Mouse (Mus musculus) embryo, embryonic 11 days (tissue): ENCODE measurements around the gene Fgd2.
A peak's percentile ranks its signal among the peaks of the same experiment; 100 is the strongest.
"Not testable (repeated sequence)": the region's sequence is repeated elsewhere in the genome, so short reads cannot be mapped to it uniquely, and the experiment has no call there.

ENCODE experiments used
- DNase-seq: peaks from one replicate; pipeline ENCODE4 v3.0.0-alpha.2; 2015

Gene Fgd2

DNA sequence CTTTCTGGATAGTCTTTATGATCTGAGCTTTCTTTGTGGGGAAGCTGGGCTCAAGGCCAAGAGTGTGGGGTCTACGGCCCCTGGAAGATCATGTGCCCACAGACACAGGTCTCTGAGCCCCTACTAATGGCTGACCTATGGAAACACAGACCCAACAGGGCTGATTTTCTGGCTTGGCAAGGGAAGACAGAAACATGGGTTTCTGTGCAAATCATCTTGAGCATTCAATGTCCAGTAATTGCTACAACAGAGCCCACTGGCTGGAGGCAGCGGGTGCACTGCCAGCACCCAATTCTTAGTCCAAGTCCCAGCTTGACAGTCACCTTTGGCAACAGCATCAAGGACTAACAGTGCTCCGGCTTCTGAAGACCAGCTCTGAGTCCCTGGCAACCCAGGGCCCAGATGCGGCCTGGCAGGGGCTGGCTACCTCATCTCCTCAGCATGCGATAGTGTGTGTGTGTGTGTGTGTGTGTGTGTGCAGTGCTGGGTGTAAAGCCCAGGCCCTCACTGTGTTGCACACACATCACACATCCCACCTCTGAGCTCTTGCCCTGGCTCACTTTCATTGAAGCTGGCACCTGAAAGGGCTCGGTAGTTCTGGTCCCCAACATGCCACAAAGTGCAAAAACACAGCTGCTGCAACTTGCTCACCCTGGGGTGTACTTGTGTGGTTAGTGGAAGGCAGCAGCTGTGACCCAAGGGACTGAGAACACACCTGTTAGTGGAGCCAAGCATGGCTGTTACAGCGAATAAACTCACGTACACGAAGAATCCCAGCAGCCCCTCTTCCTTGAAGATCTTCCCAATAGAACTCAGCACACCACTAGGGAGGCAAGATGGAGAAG, 22.5 kb upstream of the Fgd2 start:
- no peak for DNase-seq

DNA sequence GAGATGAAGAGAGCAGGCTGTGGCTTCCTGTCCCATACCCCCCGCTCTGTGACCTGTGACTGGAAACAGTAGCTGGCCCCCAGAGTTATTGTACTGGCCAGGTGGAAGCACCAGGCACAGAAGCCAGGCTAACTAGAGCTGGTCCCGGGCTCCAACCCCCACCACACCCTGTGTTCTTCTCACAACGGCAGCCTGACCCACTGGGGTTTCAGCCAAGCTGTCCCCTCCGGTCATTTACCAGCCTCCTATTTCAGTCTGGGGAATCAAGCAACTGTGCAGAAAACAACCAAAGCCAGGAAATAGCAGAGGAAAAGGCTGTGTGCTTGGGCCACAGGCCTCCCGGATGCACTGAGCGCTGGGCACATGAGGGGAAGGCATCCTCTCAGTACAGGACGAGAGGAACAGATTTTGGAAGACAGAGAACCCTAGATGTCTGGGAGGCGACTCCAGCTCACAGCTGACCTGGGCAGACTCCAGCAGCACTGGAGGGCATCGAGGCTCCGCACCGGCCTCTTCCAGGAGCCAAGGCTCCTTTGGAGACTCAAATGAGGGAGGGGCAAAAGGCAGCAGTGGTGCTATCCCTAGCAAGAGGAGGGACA, 21.4 kb upstream of the Fgd2 start:
- no peak for DNase-seq

DNA sequence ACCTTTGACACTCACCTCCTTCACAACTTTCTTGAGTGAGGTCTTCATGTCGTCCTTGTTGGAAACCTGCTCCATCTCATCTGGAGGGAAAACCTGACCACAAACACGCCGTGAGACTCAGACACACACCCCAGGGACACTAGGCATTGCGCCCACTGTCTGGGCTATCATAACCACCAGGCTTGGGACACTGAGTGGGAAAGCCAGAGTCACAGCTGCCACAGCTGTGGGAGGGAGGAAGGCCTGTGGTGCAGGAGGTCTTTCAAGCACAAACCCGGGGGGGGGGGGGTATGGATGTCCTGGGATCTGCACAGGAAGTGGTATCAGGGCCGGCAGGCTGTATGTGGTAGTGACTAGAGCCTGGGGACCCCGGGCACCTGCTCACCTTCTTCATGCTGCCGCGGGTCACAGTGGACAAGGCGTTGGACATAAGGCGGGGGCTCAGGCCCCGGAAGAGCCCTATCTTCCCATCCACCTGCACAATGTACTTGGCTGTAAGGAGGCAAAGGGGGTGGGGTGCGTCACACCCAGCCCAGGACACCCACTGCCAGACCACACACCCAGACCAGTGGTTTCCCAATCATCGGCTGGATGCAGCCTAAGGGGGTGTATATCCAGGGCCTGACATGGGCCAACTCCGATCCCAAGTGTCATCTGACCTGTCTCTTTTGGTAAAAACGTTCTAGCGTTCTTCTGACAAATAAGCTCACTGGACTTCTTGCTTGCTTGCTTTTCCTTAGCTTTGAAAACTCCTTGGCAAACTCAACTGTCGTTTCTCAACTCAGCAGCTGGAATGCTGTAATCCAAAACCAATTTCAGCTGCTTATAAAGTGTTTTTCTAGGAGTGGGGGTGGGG, 20.1 kb upstream of the Fgd2 start:
- no peak for DNase-seq

DNA sequence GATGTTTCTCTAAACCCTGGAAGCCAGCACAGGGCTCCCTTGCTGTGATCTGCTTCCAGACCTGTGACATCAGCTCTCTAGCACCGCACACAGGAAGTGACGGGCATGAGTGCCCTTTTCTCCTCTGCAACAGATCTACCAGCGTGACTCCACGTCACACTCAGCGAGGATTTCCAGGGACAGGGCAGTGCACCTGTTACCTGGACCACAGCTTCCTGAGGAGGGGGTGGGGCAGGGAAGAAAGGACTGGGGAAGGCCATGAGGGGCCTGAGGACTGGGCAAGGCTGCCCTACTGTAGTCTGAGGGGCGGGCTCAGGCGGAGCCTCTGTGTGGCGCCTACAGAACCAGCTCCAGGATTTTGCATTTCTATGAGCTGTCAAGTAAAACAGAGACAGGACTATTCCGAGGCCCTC, 19.1 kb upstream of the Fgd2 start:
- peak; percentile 44 for DNase-seq

DNA sequence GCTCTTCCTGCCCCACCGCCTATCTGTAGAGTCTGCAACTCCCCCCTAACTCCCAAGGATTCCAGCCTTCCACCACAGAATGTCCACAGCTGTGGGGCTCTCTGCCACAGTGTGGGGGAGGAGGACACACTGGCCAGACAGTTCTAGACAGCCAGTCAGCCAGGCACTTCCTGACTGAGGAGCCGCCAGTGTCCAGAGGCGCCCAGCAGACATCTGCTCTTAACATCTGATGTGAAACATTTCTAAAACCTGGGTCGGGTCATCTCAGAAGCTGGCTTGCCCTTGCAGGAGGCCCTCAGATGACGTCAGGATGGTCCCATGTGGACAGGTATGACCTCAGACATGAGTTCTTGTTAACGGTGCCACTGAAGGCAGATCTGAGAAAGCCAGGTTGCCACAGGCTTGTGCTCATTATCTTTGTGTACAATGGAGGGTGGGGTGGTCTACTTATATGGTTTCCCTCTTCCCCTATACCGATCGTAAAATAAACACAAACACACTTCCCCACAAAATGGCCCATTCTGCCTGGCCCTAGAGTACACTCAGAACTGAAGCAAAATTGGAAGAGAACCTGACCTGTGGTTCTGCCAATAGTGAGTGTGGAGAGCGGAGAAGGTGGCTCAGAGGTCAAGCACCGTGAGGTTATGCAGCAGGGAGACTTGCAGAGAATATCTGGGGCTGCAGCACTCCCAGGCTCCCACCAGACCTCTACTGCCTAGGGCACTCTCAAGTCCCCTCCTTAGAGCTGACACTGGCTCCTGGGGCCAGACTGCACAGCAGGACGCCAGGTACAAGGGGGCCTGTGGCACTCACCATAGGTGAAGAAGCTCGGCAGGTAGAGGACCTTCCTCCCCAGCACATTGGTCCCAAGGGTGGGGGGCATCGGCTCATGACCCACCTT, 18.5 kb upstream of the Fgd2 start:
- peak; percentile 56 for DNase-seq

DNA sequence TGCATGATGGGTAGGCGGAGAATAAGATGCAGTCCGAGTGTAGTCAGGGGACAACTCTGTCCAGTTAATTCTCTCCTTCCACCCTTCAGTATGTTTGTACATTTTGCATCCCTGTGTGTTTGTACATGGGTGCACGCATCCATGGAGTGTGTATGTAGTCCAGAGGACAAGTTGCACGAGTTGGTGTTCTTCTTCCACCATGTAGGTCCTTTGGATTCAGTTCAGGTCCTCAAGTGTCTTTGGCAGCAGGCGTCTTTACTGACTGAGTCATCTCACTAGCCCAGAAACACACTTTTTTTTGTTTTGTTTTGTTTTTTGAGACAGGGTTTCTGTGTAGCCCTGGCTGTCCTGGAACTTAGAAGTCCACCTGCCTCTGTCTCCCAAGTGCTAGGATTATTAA, 17.5 kb upstream of the Fgd2 start:
- DNase-seq = no peak

DNA sequence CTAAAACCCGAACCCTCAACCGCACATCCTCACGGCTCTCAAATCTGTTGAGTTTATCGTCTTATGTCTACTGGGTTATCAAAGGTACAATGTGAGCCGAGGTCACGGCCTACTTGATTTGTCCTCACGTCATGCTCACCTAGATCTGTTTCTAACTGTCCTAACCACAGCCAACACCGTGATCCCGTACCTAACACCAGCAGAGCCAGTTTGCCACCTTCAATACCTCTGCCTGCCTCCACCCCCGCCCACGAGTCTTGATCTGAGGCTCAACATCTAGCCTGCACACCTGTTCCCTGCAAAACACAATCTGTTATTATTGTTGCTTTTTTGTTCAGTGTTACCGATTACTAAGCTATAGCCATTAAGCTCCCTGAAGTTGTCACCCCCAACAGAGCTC, 15.4 kb upstream of the Fgd2 start:
- no peak for DNase-seq

DNA sequence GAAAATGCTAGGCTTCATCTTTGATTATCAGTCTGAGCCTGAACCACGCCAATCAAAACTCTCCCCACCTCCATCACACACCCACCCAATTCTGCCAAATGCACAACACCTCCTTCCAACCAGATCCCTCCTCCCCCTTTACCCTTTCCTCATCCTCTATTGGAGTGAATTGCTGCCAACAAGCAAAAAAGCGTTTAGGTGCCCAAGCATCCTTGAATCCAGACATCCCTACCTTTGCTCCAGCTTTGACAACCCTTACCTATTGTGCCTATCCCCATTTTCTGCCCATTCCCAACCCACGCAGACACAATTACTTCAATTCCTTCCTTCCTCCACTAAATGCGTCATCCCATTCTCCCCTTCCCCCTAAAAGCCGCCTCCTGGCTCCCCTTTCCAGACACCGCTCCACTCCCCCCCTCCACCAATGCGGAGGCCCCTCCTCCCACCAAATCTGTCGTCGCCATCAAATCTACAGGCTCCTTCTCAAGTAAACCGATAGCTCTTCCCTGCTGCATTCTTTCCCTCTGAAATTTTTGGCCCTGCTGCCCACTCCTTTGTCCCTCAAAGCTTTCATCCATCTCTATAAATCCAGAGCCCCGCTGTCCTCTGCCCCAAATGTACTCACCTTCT, 14.1 kb upstream of the Fgd2 start:
- peak; percentile 69 for DNase-seq

DNA sequence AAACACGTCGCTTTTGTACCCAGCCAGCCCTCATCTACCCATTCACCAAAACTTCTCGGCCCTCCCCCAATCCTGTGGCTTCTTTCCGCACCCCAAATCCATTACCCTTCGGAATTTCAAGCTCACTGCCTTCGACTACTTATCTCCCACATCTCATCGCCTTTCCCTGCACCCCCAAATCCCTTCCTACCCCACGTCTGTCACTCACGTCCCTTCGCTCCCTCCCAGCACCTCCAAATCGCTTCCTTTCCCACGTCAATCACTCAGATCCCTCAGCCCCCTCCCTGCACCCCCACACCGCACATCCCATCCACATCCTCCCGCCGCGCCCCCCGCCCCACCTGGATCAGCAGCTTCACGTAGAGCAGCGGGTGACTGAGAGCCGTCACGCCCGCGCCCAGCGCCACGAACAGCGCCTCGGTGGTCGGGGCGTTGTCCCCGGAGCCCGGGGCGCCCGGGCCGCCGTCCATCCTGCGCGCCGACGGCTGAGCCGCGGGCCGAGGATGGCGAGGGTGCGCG, 13.5 kb upstream of the Fgd2 start:
- no peak for DNase-seq

DNA sequence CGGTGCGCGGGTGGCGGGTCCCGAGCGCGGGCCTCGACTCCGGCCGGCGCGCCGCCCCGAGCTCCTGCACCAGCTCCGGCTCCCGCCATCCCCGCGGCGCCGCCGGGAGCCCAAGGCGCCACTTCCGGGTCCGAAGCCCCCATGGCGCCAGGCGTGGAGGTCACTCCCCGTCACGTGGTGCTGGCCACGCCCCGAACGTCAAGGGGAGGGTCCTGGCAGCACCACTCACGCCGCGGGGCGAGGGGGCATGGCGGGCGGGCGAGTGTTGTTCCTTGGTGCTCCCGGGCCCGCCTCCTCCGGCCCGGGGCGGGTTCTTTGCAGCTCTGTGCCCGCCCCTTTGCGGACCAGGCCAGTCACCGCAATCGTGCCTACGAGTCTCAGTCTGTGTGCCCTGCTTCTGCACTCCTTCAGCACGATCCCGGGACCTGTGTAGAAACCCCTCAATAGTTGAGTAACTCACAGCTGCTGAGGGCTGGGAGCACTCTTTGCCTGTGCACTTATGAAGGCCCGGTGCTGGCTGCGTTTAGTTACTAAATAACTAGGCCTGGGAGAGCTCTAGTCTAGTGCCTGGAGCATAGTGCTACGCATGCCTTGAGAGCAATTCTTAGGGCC, 13.0 kb upstream of the Fgd2 start, which contains the start of gene Mtch1:
TSS of gene Mtch1 (minus strand) at position 290 of the 612 bp plus-strand sequence.
- peak; percentile 100 for DNase-seq

DNA sequence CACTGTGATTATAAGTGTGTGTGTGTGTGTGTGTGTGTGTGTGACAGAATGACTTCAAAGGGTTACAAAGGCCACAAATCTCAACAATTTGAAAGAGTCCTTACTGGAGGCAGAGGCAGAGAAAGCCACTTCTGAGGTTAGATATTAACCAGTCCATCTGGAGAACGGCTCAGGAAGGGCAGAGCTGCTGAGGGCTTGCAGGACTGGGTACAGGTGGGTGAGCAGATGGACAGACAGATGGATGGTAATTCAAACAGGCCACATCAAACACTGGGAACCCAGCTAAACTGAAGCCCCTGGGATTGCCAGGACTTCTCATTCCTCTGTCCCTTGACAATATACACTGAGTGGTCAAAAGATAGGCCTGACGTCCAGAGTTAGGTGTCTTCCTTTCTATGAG, 11.7 kb upstream of the Fgd2 start:
- no peak for DNase-seq

DNA sequence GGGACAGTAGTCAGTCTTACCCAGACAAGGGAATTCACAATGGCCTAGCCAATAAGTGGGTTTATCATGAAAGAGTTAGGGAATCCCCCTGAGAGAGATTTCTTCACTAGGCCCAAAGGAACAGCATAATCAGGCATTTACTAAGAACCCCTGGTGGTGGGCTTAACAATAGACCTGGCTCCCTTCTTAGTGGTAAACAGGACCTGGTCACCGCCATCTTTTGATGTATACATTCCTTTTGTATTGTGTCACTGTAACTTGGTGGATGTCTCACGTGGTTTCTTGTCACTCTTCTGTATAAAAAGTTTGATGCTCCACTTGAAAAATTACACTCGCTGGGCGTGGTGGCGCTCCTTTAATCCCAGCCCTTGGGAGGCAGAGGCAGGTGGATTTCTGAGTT, 9.7 kb upstream of the Fgd2 start:
- DNase-seq = not testable (repeated sequence)

DNA sequence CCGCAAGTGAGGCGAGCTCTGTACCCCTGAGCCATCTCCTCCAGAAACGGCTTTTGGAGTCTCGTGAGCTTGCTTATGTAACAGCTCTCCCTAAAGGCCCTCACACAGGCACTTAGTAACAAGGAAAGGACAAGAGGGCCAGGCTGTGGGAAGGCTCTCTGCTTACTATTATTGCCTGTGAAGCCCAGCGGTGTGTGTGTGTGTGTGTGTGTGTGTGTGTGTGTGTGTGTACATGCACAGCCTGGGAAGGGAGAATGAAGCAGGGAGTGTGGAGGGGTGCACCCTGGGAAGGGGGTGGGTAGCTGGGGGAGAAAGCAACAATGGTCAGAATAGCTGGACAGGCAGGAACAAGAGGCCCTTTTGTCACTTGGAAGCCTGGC, 5.3 kb upstream of the Fgd2 start:
- DNase-seq = no peak

DNA sequence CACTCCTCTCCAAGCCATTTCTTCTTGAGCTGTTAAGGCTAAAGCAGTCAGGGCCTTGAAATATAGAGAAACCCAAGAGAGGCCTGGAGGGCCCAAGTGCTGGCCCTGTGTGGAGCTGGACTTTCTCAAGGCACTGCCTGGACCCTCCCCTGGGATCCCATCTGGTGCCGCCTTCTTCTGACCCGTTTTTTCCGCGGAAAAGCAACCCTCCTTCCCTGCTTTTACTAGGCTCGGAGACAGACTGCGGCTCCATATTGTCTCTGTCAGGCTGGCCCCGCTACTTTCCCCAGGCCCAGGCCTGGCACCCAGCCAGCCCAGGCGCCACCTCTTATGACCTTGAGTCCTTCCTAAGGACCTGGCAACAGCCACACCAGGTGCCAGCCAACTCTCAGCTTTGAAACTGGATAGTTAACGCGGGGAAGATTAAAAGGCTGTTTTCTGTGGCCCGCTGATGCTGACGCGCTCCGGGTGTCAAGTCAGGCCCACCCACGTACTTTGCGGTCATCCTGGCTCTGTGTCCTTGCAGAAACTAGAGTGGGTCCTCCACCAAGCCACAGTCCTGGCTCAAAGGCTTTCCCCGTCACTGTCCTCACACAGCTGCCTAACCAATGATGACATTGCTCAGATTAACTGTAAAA, 4.8 kb upstream of the Fgd2 start:
- DNase-seq = peak; percentile 67

DNA sequence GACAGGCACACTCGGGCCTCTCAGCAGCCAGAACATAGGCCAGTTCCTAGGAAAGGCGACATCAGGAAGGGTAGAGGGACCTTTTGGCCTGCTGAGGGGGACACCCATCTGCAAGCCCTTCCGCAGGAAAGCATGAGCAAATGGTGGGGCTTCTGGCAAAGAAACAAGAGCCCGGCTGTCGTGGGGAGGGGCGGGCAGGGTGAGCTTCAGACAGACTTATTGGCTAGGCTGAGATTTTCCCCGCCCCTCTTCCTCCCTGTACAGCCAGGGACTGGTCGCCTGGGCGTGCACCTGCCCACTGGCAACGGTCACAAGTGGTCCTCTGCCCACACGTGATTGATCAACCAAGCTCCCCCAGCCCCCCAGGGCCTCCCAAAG, 4.2 kb upstream of the Fgd2 start:
- peak; percentile 91 for DNase-seq

DNA sequence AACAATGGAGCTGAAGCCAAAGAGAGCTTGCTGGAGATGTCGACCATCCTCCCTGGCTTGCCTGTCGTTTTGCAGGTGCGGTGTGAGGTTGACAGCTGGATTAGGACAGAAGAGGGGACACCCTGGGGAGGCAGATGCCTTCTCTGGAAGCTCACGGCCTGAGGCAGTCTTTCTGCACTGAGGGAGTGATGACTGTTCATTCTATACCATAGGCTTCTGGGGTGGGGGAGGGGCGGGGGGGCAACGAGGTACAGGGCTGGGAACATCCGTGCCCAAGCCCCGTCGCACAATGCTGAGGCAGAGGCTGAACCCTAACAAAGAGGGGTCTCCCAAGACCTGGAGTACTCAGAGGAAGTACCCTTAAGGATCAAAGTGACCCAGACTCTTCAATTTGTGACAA, 3.8 kb upstream of the Fgd2 start:
- DNase-seq = no peak

DNA sequence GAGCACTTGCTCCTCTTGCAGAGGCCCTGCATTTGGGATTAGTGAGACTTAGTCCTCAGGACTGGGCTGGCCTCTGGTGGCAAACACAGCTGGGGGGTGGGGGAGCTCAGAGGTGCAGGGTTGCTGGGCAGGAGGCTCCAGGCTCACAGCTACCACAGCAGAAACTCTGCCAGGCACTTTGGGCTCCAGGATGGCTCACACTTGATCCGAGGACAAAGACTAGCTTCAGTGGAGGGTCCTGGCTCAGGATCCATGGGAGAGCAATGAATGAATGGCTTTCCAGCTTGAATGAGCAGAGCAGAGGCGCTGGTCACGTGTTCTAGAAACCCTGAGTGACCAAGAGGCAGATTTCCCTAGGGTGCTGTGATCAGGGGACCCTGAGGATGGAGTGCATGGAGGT, 1.8 kb upstream of the Fgd2 start:
- DNase-seq = no peak

DNA sequence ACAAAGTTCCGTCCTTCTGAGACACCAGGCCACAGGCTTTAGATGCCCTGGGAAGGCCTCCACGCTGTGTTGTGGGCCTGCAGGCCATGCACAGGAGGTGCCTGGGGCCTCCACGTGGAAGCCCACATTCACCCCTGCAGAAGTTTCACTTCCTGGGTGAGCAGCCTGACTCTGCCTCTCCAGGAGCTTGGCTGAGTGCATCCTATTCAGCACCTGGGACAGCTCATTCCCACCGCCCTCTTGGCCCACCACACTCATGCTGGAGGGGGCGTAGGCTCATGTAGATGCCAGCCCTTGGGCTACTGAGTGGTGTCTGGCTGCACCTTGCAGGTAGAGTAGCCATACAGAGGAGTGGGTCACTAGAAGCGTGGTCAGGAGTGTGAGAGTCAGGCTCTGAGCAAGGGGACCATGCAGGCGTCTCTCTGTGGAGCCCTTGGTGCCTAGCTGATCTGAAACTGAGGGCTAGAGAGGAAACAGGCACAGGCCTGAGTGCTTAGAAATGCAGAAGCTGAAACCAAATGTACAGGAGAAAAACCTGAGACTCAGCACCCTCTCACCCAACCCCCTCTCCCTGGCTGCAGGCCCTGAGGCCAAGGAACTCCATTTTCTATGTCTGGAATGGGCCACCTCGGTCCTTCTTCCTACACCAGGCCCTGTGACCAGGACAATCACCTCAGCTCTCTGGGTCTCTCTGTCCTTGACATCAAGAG, 1.4 kb downstream of the Fgd2 start:
- peak; percentile 31 for DNase-seq

DNA sequence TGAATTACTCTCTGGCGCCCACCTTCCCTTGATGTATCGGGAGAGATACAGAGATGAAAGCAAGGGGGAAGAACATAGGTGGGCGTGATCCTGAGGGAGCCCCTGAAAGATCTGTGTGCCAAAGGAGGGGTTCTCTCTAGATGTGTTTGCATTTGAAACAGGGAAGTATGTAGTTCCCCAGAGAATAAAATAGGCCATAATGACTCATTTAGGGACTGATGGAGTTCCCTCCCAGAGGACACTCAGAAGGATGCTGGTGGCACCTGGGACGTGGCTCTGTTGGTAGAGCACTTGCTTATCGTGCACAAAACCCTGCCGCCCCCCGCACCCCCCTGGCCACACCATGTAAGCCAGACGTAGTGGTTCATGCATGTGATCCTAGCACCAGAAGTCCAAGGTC, 2.4 kb downstream of the Fgd2 start:
- DNase-seq = no peak

DNA sequence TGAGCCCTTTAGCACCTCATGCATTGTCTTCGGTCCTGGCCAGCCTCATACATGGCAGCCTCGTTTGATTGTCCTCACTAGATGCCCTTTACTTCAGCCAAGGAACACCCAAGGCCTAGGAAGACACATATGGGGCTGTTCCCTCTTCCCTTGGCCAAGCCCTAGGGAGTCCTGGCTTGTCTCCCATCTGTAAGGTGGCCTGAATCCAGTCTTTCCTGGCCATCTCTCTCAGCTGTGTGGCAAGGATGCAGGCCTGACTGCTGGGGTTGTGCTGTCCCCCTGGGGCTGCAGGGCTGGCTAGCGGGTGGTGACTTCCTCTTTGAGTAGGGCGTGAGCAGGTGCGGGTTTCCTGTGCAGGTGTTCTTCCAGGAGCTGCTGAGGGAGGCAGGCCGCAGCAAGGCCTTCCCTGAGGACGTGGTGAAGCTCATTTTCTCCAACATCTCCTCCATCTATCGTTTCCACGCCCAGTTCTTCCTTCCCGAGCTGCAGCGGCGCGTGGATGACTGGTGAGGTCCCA, 4.4 kb downstream of the Fgd2 start:
- no peak for DNase-seq
